Mouse (Mus musculus) forebrain, embryonic 13.5 days (tissue): Measurements from ENCODE around the gene Nat8. TPM values are rescaled to one million over a fixed set of nuclear protein-coding genes. Genes with fewer than 3 reads are reported as not detected.
"Not testable (repeated sequence)": the region's sequence is repeated elsewhere in the genome, so short reads cannot be mapped to it uniquely, and the experiment has no call there.

ENCODE experiments used
- ATAC-seq: fragments of 200-750 bp; cut with Nextera tagmentation; 2 replicates; pipeline ENCODE4 v1.8.0; 2017
- H3K27ac ChIP-seq: fragments of 300-500 bp; sonication (generic); 2 replicates; pipeline ENCODE4 v1.5.1; 2015; ENCODE audit warnings: inconsistent platforms, mild to moderate bottlenecking, moderate library complexity
- H3K27me3 ChIP-seq: fragments of 300-500 bp; sonication (generic); 2 replicates; pipeline ENCODE4 v1.6.1; 2015; ENCODE audit warnings: mild to moderate bottlenecking, inconsistent platforms
- H3K36me3 ChIP-seq: fragments of 300-500 bp; sonication (generic); 2 replicates; pipeline ENCODE4 v1.6.1; 2015; ENCODE audit warnings: mild to moderate bottlenecking, inconsistent platforms; ENCODE audit not compliant: poor library complexity, severe bottlenecking
- H3K4me1 ChIP-seq: fragments of 300-500 bp; sonication (generic); 2 replicates; pipeline ENCODE4 v1.6.1; 2015; ENCODE audit warnings: inconsistent platforms
- H3K4me2 ChIP-seq: fragments of 300-500 bp; sonication (generic); 2 replicates; pipeline ENCODE4 v1.6.1; 2015; ENCODE audit warnings: inconsistent platforms, mild to moderate bottlenecking, moderate library complexity
- H3K4me3 ChIP-seq: fragments of 300-500 bp; sonication (generic); 2 replicates; pipeline ENCODE4 v1.5.1; 2015; ENCODE audit warnings: mild to moderate bottlenecking, inconsistent platforms
- H3K9ac ChIP-seq: fragments of 300-500 bp; sonication (generic); 2 replicates; pipeline ENCODE4 v1.6.1; 2015; ENCODE audit warnings: mild to moderate bottlenecking, inconsistent platforms
- H3K9me3 ChIP-seq: fragments of 300-500 bp; sonication (generic); replicated peaks from 2 replicates; pipeline ENCODE4 v1.6.1; 2016; ENCODE audit warnings: inconsistent platforms
- WGBS: fragments of 180-500 bp; shearing (Covaris S2); methylation state at CpG from one replicate; pipeline ENCODE4 v1.1.7; 2015; 5-methylcytosine and 5-hydroxymethylcytosine counted together
- polyA plus RNA-seq: library from polyadenylated mRNA; unstranded; fragments of >200 nt; fragmentation: Nextera tagmentation; extraction: Ambion mirVana; gene quantifications from 2 replicates; pipeline ENCODE4 v1.2.1, GENCODE M21; 2015

The Nat8 gene
- polyA plus RNA-seq, 1 experiment from 2014 or later = not detected

- H3K36me3 ChIP-seq = no peaks in the 10 kb centered on the region
- H3K4me2 ChIP-seq = no peak overlapping the region
- H3K4me3 ChIP-seq = no peak overlapping the region
- WGBS = 92% methylated on average over 7 of the region's 7 CpGs
- no peak overlapping the region for H3K27ac ChIP-seq
- H3K9ac ChIP-seq = no peak overlapping the region
- no peaks in the 10 kb centered on the region for H3K9me3 ChIP-seq
- H3K4me1 ChIP-seq = peaks cover 12% of the 10 kb centered on the region
- H3K27me3 ChIP-seq = no peaks in the 10 kb centered on the region
- no peak for ATAC-seq
Measured at GRCm38 (mm10) chr6:85851062-85851773, 19.3 kb upstream of the Nat8 start.

DNA sequence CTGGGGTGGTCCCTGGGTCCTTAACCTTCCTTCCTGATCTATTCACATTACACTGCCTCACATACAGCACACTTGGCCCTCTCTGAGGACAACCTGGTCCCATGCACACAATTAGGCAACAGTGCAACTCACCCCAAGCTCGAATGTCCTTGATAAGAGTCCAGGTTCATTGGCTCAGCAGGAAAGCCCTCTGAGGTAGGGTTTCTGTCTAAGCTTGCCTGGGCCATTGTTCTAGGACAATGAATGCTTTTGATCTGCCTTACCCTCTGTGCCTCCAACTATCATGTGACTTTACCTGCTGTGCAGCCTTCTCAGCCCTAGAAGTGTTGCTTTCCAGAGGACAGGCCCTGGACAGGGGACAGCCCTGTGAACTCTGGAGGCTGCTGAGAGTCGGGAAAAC is 17.4 kb upstream of the Nat8 start:
- Histone ChIP-seq H3K27me3 (no peaks in the 10 kb centered on the region), H3K9ac (no peak overlapping the region), H3K4me1 (peaks cover 12% of the 10 kb centered on the region), H3K9me3 (no peaks in the 10 kb centered on the region), H3K36me3 (no peaks in the 10 kb centered on the region), H3K4me3 (no peak overlapping the region), H3K4me2 (no peak overlapping the region), H3K27ac (no peak overlapping the region)
- 15% methylated on average over 2 of the region's 2 CpGs for WGBS
- no peak for ATAC-seq

DNA sequence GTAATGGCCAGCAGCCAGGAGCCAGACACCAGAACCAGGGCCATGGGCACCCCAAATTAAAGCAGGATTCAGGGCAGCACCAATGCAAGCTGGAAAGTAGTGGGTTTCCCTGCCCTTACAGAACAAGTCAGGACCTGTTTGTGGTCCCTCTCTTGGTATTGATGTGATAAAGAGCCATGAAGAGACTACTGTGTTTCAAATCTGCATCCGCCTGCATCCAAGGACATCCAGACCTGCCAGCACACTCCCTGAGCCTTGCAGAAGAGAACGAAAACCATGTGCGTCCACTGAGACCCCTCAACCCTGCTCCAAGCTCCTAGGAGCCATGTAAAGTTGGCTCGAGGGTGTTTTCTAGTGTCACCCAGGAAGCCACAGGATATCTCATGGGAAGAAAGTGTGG is 16.3 kb upstream of the Nat8 start:
- Histone ChIP-seq H3K4me1 (peaks cover 12% of the 10 kb centered on the region), H3K9me3 (no peaks in the 10 kb centered on the region; the same call in 1 of the 2 replicates), H3K4me2 (no peak overlapping the region), H3K4me3 (no peak overlapping the region), H3K9ac (no peak overlapping the region), H3K27me3 (no peaks in the 10 kb centered on the region), H3K36me3 (no peaks in the 10 kb centered on the region), H3K27ac (no peak overlapping the region)
- no peak for ATAC-seq
- 96% methylated on average over 4 of the region's 4 CpGs for whole genome bisulfite sequencing

GRCm38 (mm10) chr6:85846921-85847320 is 15.0 kb upstream of the Nat8 start:
- Histone ChIP-seq H3K9me3 (no peaks in the 10 kb centered on the region; the same call in 1 of the 2 replicates), H3K4me3 (no peak overlapping the region), H3K9ac (no peak overlapping the region), H3K4me2 (no peak overlapping the region), H3K4me1 (peaks cover 12% of the 10 kb centered on the region), H3K27ac (no peak overlapping the region), H3K27me3 (no peaks in the 10 kb centered on the region), H3K36me3 (no peaks in the 10 kb centered on the region)
- no peak for ATAC-seq
- 65% methylated on average over 1 of the region's 1 CpGs for WGBS

GRCm38 (mm10) chr6:85843677-85844458 is 12.0 kb upstream of the Nat8 start:
- ATAC-seq, H3K4me2 ChIP-seq, H3K9ac ChIP-seq, H3K9me3 ChIP-seq, H3K27me3 ChIP-seq, H3K4me3 ChIP-seq, H3K27ac ChIP-seq, H3K36me3 ChIP-seq: not testable (repeated sequence)
- 65% methylated on average over 25 of the region's 25 CpGs for WGBS
- peaks cover 17% of the 10 kb centered on the region for H3K4me1 ChIP-seq

DNA sequence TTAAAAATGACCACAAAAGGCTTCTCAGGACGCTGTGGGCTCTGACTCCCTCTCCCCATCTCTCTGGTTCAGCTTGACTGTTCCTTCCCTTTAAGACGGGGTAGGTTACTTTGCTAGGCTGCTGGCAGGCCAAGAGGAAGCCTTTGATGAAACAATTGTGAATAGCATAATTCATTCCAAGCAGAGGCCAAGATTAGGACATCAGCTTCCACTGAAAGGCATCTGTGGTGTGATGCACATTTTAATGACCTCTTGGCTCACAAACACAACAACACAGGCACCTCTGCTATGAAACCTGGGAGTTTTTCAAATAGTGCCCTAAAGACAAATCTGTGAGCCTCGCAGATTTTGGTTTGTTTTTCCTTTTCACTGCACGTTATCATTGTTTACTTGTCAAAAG is 8.1 kb upstream of the Nat8 start:
- H3K4me3 ChIP-seq = no peak overlapping the region
- 15% methylated on average over 4 of the region's 4 CpGs for WGBS
- H3K9me3 ChIP-seq = no peaks in the 10 kb centered on the region; the same call in 1 of the 2 replicates
- no peak overlapping the region for H3K27ac ChIP-seq
- H3K36me3 ChIP-seq = no peaks in the 10 kb centered on the region
- no peak overlapping the region for H3K4me2 ChIP-seq
- ATAC-seq = no peak
- peaks cover 15% of the 10 kb centered on the region; the same call in 1 of the 2 replicates for H3K4me1 ChIP-seq
- no peaks in the 10 kb centered on the region for H3K27me3 ChIP-seq
- no peak overlapping the region for H3K9ac ChIP-seq

DNA sequence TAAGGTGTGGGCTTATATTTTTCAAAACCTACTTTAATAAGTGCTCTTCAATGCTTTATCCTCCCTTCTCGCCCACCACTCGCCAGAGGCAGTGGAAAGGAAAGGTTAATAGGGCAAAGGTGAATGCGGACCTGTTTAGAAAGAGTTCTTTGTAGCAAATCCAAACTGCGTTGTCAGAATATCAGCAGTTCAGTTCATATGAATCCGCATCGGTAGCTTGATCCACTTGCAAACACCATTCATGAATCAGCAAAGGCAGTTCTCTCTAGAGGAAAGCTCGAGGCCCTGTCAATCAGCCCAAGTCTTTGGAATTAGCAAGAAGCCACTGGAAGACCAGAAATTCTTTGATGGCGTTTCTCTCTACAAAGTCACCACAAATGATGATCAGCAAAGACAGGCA is 6.8 kb upstream of the Nat8 start:
- no peak for ATAC-seq
- H3K9ac ChIP-seq = no peak overlapping the region
- no peaks in the 10 kb centered on the region; the same call in 1 of the 2 replicates for H3K9me3 ChIP-seq
- H3K36me3 ChIP-seq = no peaks in the 10 kb centered on the region
- H3K27ac ChIP-seq = no peak overlapping the region
- H3K4me1 ChIP-seq = peaks cover 15% of the 10 kb centered on the region; the same call in 1 of the 2 replicates
- H3K4me2 ChIP-seq = no peak overlapping the region
- 22% methylated on average over 8 of the region's 8 CpGs for WGBS
- H3K27me3 ChIP-seq = no peaks in the 10 kb centered on the region
- H3K4me3 ChIP-seq = no peak overlapping the region

DNA sequence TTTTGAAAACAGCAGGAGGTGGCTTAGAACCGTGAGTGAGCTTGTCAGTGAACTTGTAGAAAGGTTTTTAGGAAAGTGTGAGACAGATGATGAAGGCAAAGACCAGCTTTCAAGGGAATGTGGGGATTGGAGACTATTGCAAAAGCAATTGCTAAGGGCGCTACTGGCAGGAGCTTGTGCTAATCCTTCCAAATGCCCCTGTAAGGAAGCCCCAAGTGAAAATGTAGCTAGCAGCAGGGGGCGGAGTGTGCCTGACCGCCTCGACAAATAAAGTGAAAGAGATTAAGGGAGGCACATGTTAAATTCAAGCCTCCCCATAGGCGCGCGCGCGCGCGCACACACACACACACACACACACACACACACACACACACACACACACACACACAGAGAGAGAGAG is 5.4 kb upstream of the Nat8 start:
- H3K27ac ChIP-seq, H3K9me3 ChIP-seq, H3K9ac ChIP-seq, H3K36me3 ChIP-seq, H3K4me3 ChIP-seq, H3K27me3 ChIP-seq: not testable (repeated sequence)
- peaks cover 15% of the 10 kb centered on the region; the same call in 1 of the 2 replicates for H3K4me1 ChIP-seq
- H3K4me2 ChIP-seq = peak overlapping the region; percentile 18
- WGBS = 4% methylated on average over 7 of the region's 12 CpGs
- ATAC-seq = peak; percentile 57; the same call in 1 of the 2 replicates

GRCm38 (mm10) chr6:85836827-85837226 is 4.9 kb upstream of the Nat8 start:
- H3K36me3 ChIP-seq, H3K4me2 ChIP-seq, H3K27me3 ChIP-seq, H3K9me3 ChIP-seq, H3K9ac ChIP-seq, H3K4me3 ChIP-seq, ATAC-seq, H3K27ac ChIP-seq: not testable (repeated sequence)
- peaks cover 15% of the 10 kb centered on the region; the same call in 1 of the 2 replicates for H3K4me1 ChIP-seq
- 17% methylated on average over 9 of the region's 9 CpGs for WGBS

DNA sequence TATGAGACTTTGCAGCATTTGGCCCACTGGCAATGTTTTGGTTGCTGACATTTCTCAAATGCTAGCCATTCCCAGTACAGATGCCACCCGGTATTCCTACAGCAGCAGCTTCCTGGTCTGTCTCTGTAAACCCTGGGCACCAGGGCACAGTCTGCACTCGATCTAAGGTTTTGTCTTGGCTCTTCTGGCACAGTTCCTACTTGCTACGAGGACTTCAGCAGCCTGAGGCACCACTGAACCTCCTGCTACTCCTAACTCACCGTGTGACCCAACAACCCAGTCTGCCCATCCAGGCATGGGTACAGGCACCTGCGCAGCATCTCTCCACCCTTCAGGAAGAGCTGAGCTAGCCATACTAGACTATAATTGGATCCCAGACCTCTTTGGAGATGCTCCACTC is 4.2 kb upstream of the Nat8 start:
- H3K27ac ChIP-seq, H3K4me3 ChIP-seq, H3K36me3 ChIP-seq, H3K9me3 ChIP-seq, H3K9ac ChIP-seq, ATAC-seq, H3K27me3 ChIP-seq, H3K4me2 ChIP-seq: not testable (repeated sequence)
- 76% methylated on average over 5 of the region's 5 CpGs for WGBS
- peaks cover 15% of the 10 kb centered on the region; the same call in 1 of the 2 replicates for H3K4me1 ChIP-seq

DNA sequence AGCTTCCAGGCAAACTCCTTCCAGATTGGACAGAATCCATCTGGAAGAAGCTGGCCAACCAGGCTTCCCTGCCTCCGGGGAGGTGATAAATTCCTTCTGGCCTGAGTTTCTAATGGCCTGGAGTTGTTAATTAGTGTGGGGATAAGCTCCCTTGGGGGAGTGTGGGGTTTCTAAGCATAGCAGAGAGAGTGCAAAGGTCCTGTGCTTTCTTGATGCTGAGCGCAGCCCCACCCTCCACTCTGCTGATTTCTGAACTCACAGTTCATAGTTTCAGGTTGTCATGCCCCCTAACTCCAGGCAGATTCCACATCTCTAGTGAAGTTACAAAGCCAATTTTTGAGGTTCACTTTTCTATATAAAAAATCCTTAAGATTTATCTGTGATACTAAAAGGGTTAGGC is 3.2 kb upstream of the Nat8 start:
- H3K9ac ChIP-seq, H3K4me3 ChIP-seq, ATAC-seq, H3K4me2 ChIP-seq, H3K27ac ChIP-seq, H3K27me3 ChIP-seq, H3K36me3 ChIP-seq, H3K9me3 ChIP-seq: not testable (repeated sequence)
- WGBS = 85% methylated on average over 1 of the region's 2 CpGs
- H3K4me1 ChIP-seq = peaks cover 14% of the 10 kb centered on the region; the same call in 1 of the 2 replicates

- H3K4me3 ChIP-seq, H3K4me1 ChIP-seq, ATAC-seq, H3K36me3 ChIP-seq, H3K27me3 ChIP-seq, H3K9me3 ChIP-seq, H3K9ac ChIP-seq, H3K27ac ChIP-seq, H3K4me2 ChIP-seq: not testable (repeated sequence)
Measured at GRCm38 (mm10) chr6:85834504-85835100, 2.7 kb upstream of the Nat8 start.
